Mouse (Mus musculus): ENCODE data around the gene Snx29.

DNA sequence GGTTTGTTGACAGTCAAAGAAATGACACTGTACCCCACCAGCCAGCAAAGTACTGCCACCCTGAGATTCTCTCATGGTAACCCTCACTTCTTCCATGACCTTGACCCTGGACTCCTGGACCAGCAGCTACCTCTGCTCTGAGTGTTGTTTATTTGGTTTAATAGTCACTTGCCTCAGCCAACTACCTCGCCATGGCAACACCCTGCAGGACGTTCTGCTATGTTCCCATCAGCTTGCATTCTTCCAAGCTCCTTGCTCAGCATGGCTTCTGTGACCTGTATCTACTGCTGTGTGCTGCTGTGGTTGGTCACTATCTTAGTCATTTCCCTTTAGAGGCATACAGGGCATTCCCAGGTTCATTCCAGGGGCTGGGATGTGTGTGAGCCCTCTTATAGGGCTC lies 266.6 kb downstream of the Snx29 start:
- TF ChIP-seq POLR2A (IDR thresholded peaks at IDR 0.05; ENCODE audit: insufficient read depth, low read depth, low read length) (no peak), CTCF (IDR thresholded peaks at IDR 0.05; ENCODE audit: insufficient read depth, low read depth, low read length) (no peak)
